Mouse (Mus musculus) CD4-positive naive resting alpha-beta T cell, adult 76 days (primary cell): ENCODE data around the gene Rprd1b. TPM values are rescaled to one million over a fixed set of nuclear protein-coding genes. Genes with fewer than 3 reads are reported as not detected.

Experiments
- total RNA-seq: library from RNA; stranded (reverse); gene quantifications from one replicate; pipeline ENCODE4 v1.2.4, GENCODE M21; 2023

Rprd1b gene
- total RNA-seq = 29.9 TPM

DNA sequence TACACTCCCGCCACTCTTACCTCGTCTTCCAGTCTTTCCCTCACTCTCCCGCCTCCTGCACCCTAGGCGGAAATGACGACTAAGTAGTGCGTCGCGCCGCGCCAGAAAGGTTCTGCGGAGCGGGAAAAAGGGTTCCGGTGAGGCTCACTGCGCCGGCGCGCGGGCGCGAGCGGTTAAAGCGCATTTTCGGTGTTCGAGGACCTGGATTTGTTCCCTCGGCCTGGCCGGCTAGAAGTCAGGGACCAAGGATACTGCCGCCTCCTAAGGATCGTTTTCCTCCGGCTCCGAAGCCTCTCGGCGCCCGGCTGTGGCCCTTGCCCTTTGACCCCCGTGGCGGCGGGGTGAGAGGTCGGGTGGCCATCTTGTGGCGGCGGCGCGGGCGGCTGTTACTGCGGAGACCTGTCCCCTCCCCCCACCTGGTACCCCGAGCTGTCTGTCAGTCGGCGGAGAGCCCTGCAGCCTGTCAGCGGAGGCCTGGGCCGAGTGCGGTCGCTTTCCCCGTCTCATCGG is at the start of gene Rprd1b, which contains the start of gene Tti1:
Rprd1b (plus strand) TSS at position 144 of the 510 bp plus-strand sequence.
Tti1 (minus strand) TSS at position 80 of the 510 bp plus-strand sequence.

GRCm38 (mm10) chr2:158146223-158146622 is 117.9 kb downstream of the Rprd1b start, which contains the start of gene Tgm2:
Tgm2 (minus strand) TSS chr2:158146436.

Other genes with a start within 250 kb of the Rprd1b start
- gene Vstm2l, start 113.8 kb upstream of the Rprd1b start, total RNA-seq = not detected
- 26.8 TPM for gene Tti1, start 64 bp upstream of the Rprd1b start, total RNA-seq
- gene Tgm2, start 117.9 kb downstream of the Rprd1b start, total RNA-seq = 4.3 TPM
- gene D630003M21Rik, start 200.7 kb downstream of the Rprd1b start, total RNA-seq = not detected
- gene Bpi, start 229.6 kb downstream of the Rprd1b start, total RNA-seq = not detected